Mouse (Mus musculus) brain, embryonic 14.5 days (tissue): ENCODE measurements around the gene Naa35. TPM values are rescaled to one million over a fixed set of nuclear protein-coding genes. Genes with fewer than 3 reads are reported as not detected.

Experiments
- DNase-seq: peaks from one replicate; pipeline ENCODE4 v3.0.0-alpha.2; 2011; ENCODE audit warnings: low read depth
- CTCF ChIP-seq: fragments of 200-500 bp; IDR thresholded peaks from 2 replicates; pipeline ENCODE4 v1.5.1; 2012; ENCODE audit warnings: inconsistent platforms, mild to moderate bottlenecking, moderate library complexity, borderline replicate concordance; ENCODE audit not compliant: insufficient read depth, insufficient read length; ENCODE audit errors: extremely low read depth
- POLR2A ChIP-seq: fragments of 200-500 bp; IDR thresholded peaks from 2 replicates; pipeline ENCODE4 v1.6.1; 2012; ENCODE audit warnings: mild to moderate bottlenecking, inconsistent platforms, borderline replicate concordance; ENCODE audit not compliant: poor library complexity, insufficient read depth, insufficient read length, severe bottlenecking; ENCODE audit errors: extremely low read depth
- polyA plus RNA-seq: library from polyadenylated mRNA; depleted of rRNA; stranded (reverse); fragments of >200 nt; gene quantifications from 2 replicates; pipeline ENCODE4 v1.2.3, GENCODE M21; 2012

Gene Naa35
- polyA plus RNA-seq, 1 experiment, result 114 TPM

DNA sequence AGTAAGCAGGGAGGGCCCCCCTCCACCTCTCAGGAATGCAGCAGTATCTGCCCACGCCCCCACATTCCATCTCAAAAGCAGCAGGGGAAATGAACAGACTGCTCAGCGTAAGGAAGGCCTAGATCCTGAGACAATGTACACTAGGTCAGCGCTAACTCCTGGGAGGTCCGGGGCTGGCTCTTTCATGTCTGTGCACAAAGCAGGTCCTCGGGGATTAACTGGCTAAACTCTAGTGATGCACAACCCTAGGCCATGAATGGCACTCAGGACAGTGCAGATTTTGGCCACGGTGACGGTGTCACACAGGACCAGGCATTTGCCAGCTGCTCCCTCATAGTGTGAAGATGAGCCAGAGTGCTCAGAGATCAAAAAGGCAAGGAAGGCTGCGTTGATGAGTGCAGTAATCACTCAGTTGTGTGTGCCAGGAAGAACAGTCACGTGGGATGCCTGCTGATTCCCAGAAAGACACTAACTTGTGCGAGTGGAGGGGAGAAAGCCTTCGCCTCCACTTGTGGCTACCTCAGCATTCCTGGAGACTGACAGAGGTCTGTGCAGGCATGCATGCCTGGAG is 61.7 kb downstream of the Naa35 start:
- peak; percentile 19 for DNase-seq
- TF ChIP-seq POLR2A (no peak), CTCF (no peak)

DNA sequence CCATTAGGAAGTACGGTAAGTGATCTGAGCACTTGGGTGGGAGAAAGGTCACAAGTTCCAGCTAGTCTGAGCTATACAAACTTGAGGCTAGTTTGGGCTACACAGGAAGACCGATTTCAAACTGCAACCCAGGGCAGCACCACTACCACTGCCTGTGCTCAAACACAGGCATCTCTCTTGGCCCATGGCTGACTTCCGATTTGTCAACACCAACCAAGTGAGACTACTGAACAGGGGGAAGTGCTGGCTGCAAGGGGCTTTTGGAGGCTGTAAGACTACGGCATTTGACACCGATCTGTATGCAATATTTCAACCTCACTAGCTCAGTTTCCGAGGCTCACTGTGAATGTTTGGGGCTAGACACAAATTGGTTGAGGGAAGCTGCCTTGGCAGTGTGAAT is 62.4 kb downstream of the Naa35 start:
- no peak for DNase-seq
- TF ChIP-seq CTCF (no peak), POLR2A (no peak)

DNA sequence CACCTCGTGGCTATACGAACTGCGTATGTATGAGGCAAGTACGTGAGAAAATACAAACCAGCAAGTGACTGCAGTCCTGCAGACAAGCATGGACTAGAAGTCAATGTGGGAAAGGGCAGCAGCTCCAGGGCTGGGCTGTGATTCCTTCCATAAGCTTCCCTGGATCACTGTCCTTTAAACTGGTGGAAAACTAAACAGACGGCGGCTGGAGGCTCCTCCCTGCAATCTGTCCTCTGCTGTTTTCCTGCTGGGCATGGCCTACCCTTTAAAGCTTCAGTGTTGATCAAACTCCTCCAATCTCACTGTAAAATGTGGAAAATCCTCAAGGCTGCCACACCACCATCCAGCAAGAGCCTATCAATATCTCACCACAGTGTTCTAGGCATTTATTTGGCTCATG is 63.5 kb downstream of the Naa35 start:
- no peak for TF ChIP-seq CTCF
- no peak for TF ChIP-seq POLR2A
- no peak for DNase-seq

GRCm38 (mm10) chr13:59649781-59650180 is 64.7 kb downstream of the Naa35 start:
- DNase-seq, result no peak
- no peak for TF ChIP-seq POLR2A
- TF ChIP-seq CTCF, result no peak

GRCm38 (mm10) chr13:59652651-59653050 is 67.6 kb downstream of the Naa35 start:
- no peak for TF ChIP-seq CTCF
- TF ChIP-seq POLR2A, result no peak
- DNase-seq, result peak; percentile 78

- no peak for DNase-seq
- TF ChIP-seq CTCF (no peak), POLR2A (no peak)
These were observed 68.1 kb downstream of the Naa35 start for GRCm38 (mm10) chr13:59653136-59653535.

- DNase-seq, result no peak
- TF ChIP-seq POLR2A, result no peak
- no peak for TF ChIP-seq CTCF
These were observed 69.4 kb downstream of the Naa35 start for GRCm38 (mm10) chr13:59654465-59654864.

DNA sequence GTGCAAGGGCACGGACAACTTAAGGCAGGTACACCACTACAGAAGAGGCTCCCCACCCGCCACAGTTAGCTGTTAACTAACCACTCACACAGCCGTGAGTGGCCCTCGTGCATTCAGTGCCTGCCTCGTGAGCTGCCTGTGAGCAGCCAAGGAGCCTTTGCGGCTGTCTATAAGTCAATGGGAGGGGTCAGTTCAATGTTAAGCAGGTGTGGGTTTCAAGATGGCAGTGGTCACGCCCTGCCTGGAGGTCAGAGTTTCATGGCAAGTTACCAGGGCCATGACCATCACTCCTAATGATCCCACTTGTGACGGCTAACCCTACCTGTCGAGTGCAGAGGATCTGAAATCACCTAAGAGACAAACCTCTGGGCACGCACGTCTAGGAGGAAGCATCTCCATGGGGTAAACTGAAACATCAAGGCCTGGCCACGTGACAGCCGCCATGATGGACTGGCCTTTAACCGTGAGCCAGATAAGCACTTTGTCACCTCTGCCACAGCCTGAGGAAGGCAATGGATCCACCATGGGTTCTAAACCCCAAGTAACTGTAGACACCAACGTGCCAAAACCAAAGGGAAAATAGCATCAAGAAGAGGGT is 70.8 kb downstream of the Naa35 start:
- no peak for TF ChIP-seq CTCF
- no peak for TF ChIP-seq POLR2A
- DNase-seq, result no peak

DNA sequence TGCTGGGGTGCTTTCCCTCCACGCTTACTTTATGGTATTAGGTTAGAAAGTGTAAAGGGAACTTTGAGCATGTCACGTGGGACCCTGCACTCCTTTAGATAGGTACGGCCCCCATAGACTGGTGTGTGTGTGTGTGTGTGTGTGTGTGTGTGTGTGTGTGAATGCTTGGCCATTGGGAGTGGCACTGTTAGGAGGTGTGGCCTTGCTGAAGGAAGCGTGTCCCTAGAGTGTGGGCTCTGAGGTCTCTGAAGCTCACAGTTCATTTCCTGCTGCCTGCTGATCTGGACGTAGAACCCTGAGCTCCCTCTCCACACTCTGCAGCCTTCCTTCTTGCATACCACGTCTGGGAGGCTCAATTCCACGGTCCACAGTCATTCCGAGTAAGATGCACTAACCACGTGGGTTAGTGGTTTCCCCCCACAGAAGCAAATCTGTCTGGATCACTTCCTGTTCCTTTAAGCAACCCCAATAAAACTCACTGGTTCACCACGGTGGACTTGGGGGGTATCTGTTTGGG is 71.3 kb downstream of the Naa35 start:
- no peak for TF ChIP-seq CTCF
- no peak for TF ChIP-seq POLR2A

DNA sequence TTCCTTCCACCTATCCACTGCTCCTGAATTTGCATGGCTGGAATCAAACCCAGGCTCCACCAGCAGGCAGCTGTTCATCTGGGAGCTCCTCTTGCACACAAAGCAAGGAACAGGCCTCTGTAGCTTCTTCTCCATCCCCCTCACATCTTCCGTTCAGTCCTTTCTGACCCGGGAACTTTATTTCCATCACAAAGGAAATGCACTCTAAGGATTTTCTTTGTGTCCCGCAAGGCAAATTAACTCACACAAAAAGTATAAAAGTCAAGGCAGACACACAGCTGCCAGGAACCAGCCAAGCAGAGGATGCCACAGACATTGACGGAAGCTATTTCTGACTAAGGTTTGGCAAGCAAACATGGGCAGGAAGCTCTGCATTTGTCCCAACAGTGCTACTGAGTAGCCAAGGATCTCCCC is 71.9 kb downstream of the Naa35 start:
- TF ChIP-seq POLR2A, result no peak
- TF ChIP-seq CTCF, result no peak
- DNase-seq, result peak; percentile 77

More for the DNA sequence above, 71.3 kb downstream of the Naa35 start:
- DNase-seq, result no peak

- DNase-seq, result no peak
- TF ChIP-seq POLR2A (no peak), CTCF (no peak)
These were observed 72.7 kb downstream of the Naa35 start for GRCm38 (mm10) chr13:59657781-59658180.

DNA sequence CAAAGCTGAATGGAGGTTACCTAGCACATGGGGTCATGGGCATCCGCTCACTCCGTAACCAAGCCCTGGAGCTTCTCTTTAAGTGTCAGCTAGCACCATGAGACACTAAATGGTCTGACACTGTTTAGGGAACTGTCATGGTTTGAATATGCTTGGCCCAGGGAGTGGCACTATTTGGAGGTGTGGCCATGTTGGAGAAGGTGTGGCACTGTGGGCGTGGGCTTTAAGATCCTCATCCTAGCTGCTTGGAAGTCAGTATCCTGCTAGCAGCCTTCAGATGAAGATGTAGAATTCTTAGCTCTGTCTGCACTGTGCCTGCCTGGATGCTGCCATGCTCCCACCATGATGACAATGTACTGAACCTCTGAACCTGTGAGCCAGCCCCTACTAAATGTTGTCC is 75.3 kb downstream of the Naa35 start:
- no peak for DNase-seq
- TF ChIP-seq CTCF, result no peak
- no peak for TF ChIP-seq POLR2A
